Comparison of ENCODE assay signal across 27 mouse cellular contexts in the genomic region with DNA sequence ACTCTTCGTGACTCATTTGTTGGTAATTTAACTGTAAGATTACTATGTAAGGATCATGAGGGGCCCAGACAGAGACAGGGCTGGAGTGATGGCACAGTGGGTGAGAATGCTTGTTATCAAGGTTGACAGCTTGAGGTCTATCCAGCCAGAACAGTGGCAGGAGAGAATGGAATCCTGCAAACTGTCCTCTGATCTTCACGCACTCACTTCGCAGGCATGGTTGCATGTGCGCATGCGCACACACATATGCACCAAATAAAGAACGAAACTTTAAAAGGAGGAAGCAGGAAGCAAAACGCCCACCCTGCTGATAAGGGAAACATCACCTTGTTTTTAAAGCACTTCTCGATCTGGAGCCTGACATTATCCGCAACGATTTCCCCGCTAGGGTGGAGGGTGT. TPM values are rescaled to one million over a fixed set of nuclear protein-coding genes. Genes with fewer than 3 reads are reported as not detected.
DNase-seq lines count a peak whose midpoint lies in the region; TF ChIP-seq lines count a peak whose summit lies in the region.
"Had no signal": no experiment of that assay in that cellular context is flagged by ENCODE, and none has a peak within 500 bp of the region (broad histone marks: within the 10 kb centered on the region; RNA-seq: fewer than 3 reads in every experiment).

No protein-coding gene starts in this region.

- no peak for TF ChIP-seq CTCF in testis, adult 2 months (IDR thresholded peaks at IDR 0.05; ENCODE audit: control insufficient read depth, insufficient read depth, insufficient replicate concordance, low read depth, low read length)
- no peak for TF ChIP-seq CTCF in MEL (IDR thresholded peaks at IDR 0.05 in 2 of 3, conservative IDR thresholded peaks at IDR 0.05 in 1 of 3; ENCODE audit: control insufficient read depth in 1 of 3, insufficient read depth in 1 of 3, low read depth in 2 of 3, low read length in 3 of 3, poor library complexity in 1 of 3, severe bottlenecking in 1 of 3)

- H3K9ac ChIP-seq in MEL (ENCODE audit: control insufficient read depth, low read depth, low read length, poor library complexity, severe bottlenecking), result 0 out of 2 replicates have a peak overlapping the region, but pooled peaks have one; percentile 1
- H3K9ac ChIP-seq: embryonic facial prominence, embryonic 12.5 days; forebrain, embryonic 13.5 days; forebrain, embryonic 15.5 days; forebrain, postnatal 0 days had no signal

- TF ChIP-seq RAD21 in MEL (IDR thresholded peaks at IDR 0.05; ENCODE audit: low read depth, low read length), result no peak

- H3K36me3 ChIP-seq in testis, adult 2 months (ENCODE audit: control insufficient read depth, insufficient read depth, low read length), result no peaks in the 10 kb centered on the region
- H3K36me3 ChIP-seq in MEL (ENCODE audit: control insufficient read depth in 1 of 2, insufficient read depth in 2 of 2, low read length in 2 of 2), result no peaks in the 10 kb centered on the region
- H3K36me3 ChIP-seq: embryonic facial prominence, embryonic 10.5 days; embryonic facial prominence, embryonic 12.5 days; forebrain, embryonic 15.5 days; G1E had no signal

- no peaks in the 10 kb centered on the region for H3K9me3 ChIP-seq in MEL (replicated peaks; ENCODE audit: insufficient read depth, low read length)
- H3K9me3 ChIP-seq: embryonic facial prominence, embryonic 12.5 days; forebrain, embryonic 13.5 days; forebrain, embryonic 15.5 days had no signal

- peak overlapping the region; percentile 30 for H3K4me3 ChIP-seq in testis, adult 2 months (ENCODE audit: control insufficient read depth, low read depth, low read length)
- H3K4me3 ChIP-seq in MEL (ENCODE audit: control insufficient read depth in 1 of 2, insufficient read depth in 1 of 2, low read depth in 2 of 2, low read length in 2 of 2), result peak overlapping the region; percentile 43 to 44
- H3K4me3 ChIP-seq: embryonic facial prominence, embryonic 10.5 days; embryonic facial prominence, embryonic 12.5 days; forebrain, embryonic 13.5 days; forebrain, embryonic 15.5 days had no signal

- no peak for DNase-seq in testis, postnatal 10 days (ENCODE audit: low spot score)
- peak; percentile 73 for DNase-seq in MEL (ENCODE audit: low read depth, low spot score)
- DNase-seq in kidney, postnatal 4 days, result no peak
- DNase-seq in frontal cortex, postnatal 36 days (ENCODE audit: low spot score in 2 of 2), result no peak
- DNase-seq: adrenal gland, adult 8-10 months; adrenal gland, postnatal 14 days; adrenal gland, postnatal 36 days; B cell, adult 2 months; cerebellum, adult 11-12 months; cerebellum, adult 2 months; cerebellum, adult 9-10 months; cerebellum, postnatal 10 days; cerebellum, postnatal 25 days; forebrain, postnatal 0 days had no signal

- TF ChIP-seq POLR2A in testis, adult 2 months (IDR thresholded peaks at IDR 0.05; ENCODE audit: control insufficient read depth, low read depth, low read length), result no peak
- TF ChIP-seq POLR2A in MEL (IDR thresholded peaks at IDR 0.05; ENCODE audit: control insufficient read depth in 1 of 2, insufficient read depth in 1 of 2, low read depth in 1 of 2, low read length in 2 of 2, poor library complexity in 1 of 2), result no peak

- H3K4me1 ChIP-seq in testis, adult 2 months (ENCODE audit: control insufficient read depth, insufficient read depth, low read length), result peaks cover 3% of the 10 kb centered on the region
- H3K4me1 ChIP-seq in MEL (ENCODE audit: control insufficient read depth in 1 of 2, insufficient read depth in 2 of 2, low read length in 2 of 2), result peaks cover 0 to 6% of the 10 kb centered on the region in 2 experiments; a peak in 1 of 4 replicates
- H3K4me1 ChIP-seq: embryonic facial prominence, embryonic 10.5 days; embryonic facial prominence, embryonic 12.5 days; forebrain, embryonic 13.5 days; forebrain, embryonic 15.5 days had no signal

- peak; percentile 13 to 57; a peak in 2 of 4 replicates for TF ChIP-seq EP300 in MEL (IDR thresholded peaks at IDR 0.05; ENCODE audit: low read depth in 1 of 2, low read length in 2 of 2)

- H3K27me3 ChIP-seq in testis, adult 2 months (ENCODE audit: control insufficient read depth, insufficient read depth, low read length), result no peaks in the 10 kb centered on the region
- no peaks in the 10 kb centered on the region for H3K27me3 ChIP-seq in MEL (ENCODE audit: control insufficient read depth in 1 of 2, insufficient read depth in 2 of 2, low read length in 2 of 2)
- H3K27me3 ChIP-seq: CH12.LX; embryonic facial prominence, embryonic 12.5 days; forebrain, embryonic 13.5 days; forebrain, embryonic 15.5 days had no signal

- no peaks in the 10 kb centered on the region for H3K79me2 ChIP-seq in MEL (ENCODE audit: control insufficient read depth, insufficient read depth, low read length, poor library complexity)

- no peak overlapping the region for H3K27ac ChIP-seq in testis, adult 2 months (ENCODE audit: control insufficient read depth, insufficient read depth, low read depth, low read length)
- H3K27ac ChIP-seq in MEL (ENCODE audit: control insufficient read depth, low read depth, low read length), result peak overlapping the region; percentile 49
- H3K27ac ChIP-seq: embryonic facial prominence, embryonic 10.5 days; embryonic facial prominence, embryonic 12.5 days; forebrain, embryonic 13.5 days; forebrain, embryonic 15.5 days had no signal

TF ChIP-seq in MEL, 35 proteins besides CTCF, POLR2A, EP300 and RAD21:
- no peak for TF ChIP-seq MYB (IDR thresholded peaks at IDR 0.05; ENCODE audit: low read depth, low read length)
- no peak for TF ChIP-seq CHD1 (IDR thresholded peaks at IDR 0.05; ENCODE audit: low read depth, low read length)
- peak; percentile 25 for TF ChIP-seq GATA1 (IDR thresholded peaks at IDR 0.05; ENCODE audit: low read depth, low read length)
- TF ChIP-seq USF1 (IDR thresholded peaks at IDR 0.05; ENCODE audit: low read depth, low read length), result no peak
- peak; percentile 46; the same call in 1 of the 2 replicates for TF ChIP-seq SIN3A (IDR thresholded peaks at IDR 0.05; ENCODE audit: low read length)
- TF ChIP-seq POLR2AphosphoS2 (IDR thresholded peaks at IDR 0.05; ENCODE audit: low read length), result no peak
- TF ChIP-seq ETS1 (IDR thresholded peaks at IDR 0.05; ENCODE audit: low read depth, low read length), result no peak
- no peak for TF ChIP-seq BHLHE40 (IDR thresholded peaks at IDR 0.05; ENCODE audit: borderline replicate concordance, low read depth, low read length)
- TF ChIP-seq MAZ (IDR thresholded peaks at IDR 0.05; ENCODE audit: low read depth, low read length), result no peak
- no peak for TF ChIP-seq ZC3H11A (IDR thresholded peaks at IDR 0.05; ENCODE audit: low read depth, low read length)
- no peak for TF ChIP-seq JUND (IDR thresholded peaks at IDR 0.05; ENCODE audit: low read depth, low read length)
- TF ChIP-seq NRF1 (IDR thresholded peaks at IDR 0.05; ENCODE audit: insufficient read depth, low read depth, low read length, poor library complexity, severe bottlenecking), result peak; percentile 65
- TF ChIP-seq MXI1 (IDR thresholded peaks at IDR 0.05; ENCODE audit: low read depth, low read length), result no peak
- no peak for TF ChIP-seq ZMIZ1 (IDR thresholded peaks at IDR 0.05; ENCODE audit: low read depth, low read length)
- TF ChIP-seq POLR2AphosphoS5 (IDR thresholded peaks at IDR 0.05; ENCODE audit: borderline replicate concordance, low read depth, low read length), result no peak
- TF ChIP-seq TAL1 (IDR thresholded peaks at IDR 0.05; ENCODE audit: low read length), result peak; percentile 51; the same call in 1 of the 2 replicates
- no peak for TF ChIP-seq MAFK (IDR thresholded peaks at IDR 0.05; ENCODE audit: borderline replicate concordance, low read depth, low read length)
- no peak for TF ChIP-seq TCF12 (IDR thresholded peaks at IDR 0.05; ENCODE audit: low read depth, low read length)
- TF ChIP-seq UBTF (IDR thresholded peaks at IDR 0.05; ENCODE audit: borderline replicate concordance, insufficient read depth, low read depth, low read length), result no peak
- no peak for TF ChIP-seq USF2 (IDR thresholded peaks at IDR 0.05; ENCODE audit: borderline replicate concordance in 1 of 2, insufficient read depth in 1 of 2, low read depth in 1 of 2, low read length in 2 of 2)
- TF ChIP-seq MAX (IDR thresholded peaks at IDR 0.05; ENCODE audit: low read length), result no peak; the same call in 1 of the 2 replicates
- no peak for TF ChIP-seq MYC (IDR thresholded peaks at IDR 0.05; ENCODE audit: low read depth, low read length)
- TF ChIP-seq ZKSCAN1 (IDR thresholded peaks at IDR 0.05; ENCODE audit: low read depth, low read length), result no peak
- TF ChIP-seq HCFC1 (IDR thresholded peaks at IDR 0.05; ENCODE audit: low read depth, low read length), result 0 out of 2 replicates have a peak, but pooled peaks have one; percentile 22

RNA-seq across cellular contexts. Expression of gene A2ml1, which starts 14.8 kb away (rescaled TPM):
- polyA plus RNA-seq in testis, adult 2 months (2012; rRNA removed), result 0.17 and 0.87 TPM in 2 replicates
- total RNA-seq in MEL (2012; rRNA removed), result 0.08 and 0.10 TPM in 2 replicates
- under 1 TPM in 1 of 2 experiments, not detected in 1; 0.25 TPM for polyA plus RNA-seq in MEL (2012; ENCODE audit: insufficient read depth in 1 of 2, insufficient read length in 2 of 2, low read depth in 1 of 2, low replicate concordance in 2 of 2, missing spikeins in 1 of 2)
- total RNA-seq: adrenal gland, adult 18-20 months; adrenal gland, adult 8-10 months; adrenal gland, postnatal 36 days; CH12.LX had no signal
- polyA plus RNA-seq: CD4-positive, CD25-positive, alpha-beta regulatory T cell, adult 4 months; embryonic facial prominence, embryonic 10.5 days; forebrain, embryonic 11.5 days; G1E had no signal

RNA-seq across cellular contexts. Expression of gene Pzp, which starts 40.1 kb away (rescaled TPM):
- 0.45 and 2.0 TPM in 2 replicates for polyA plus RNA-seq in testis, adult 2 months (2012; rRNA removed)
- total RNA-seq in MEL (2012; rRNA removed), result not detected in 2 replicates
- not detected for polyA plus RNA-seq in MEL (2012; ENCODE audit: insufficient read depth in 1 of 2, insufficient read length in 2 of 2, low read depth in 1 of 2, low replicate concordance in 2 of 2, missing spikeins in 1 of 2)
- total RNA-seq: CH12.LX; forebrain, postnatal 0 days had no signal
- polyA plus RNA-seq: cerebellum, adult 2 months; cortical plate, adult 2 months; embryonic facial prominence, embryonic 10.5 days; embryonic facial prominence, embryonic 12.5 days; forebrain, embryonic 13.5 days; forebrain, embryonic 15.5 days; forebrain, postnatal 0 days; G1E had no signal

RNA-seq across cellular contexts. Expression of gene Klrb1a, which starts 56.7 kb away (rescaled TPM):
- polyA plus RNA-seq in testis, adult 2 months (2012; rRNA removed), result 0.19 TPM in 1 of 2 replicates, not detected in the other
- not detected in 2 replicates for total RNA-seq in MEL (2012; rRNA removed)
- polyA plus RNA-seq in MEL (2012; ENCODE audit: insufficient read depth in 1 of 2, insufficient read length in 2 of 2, low read depth in 1 of 2, low replicate concordance in 2 of 2, missing spikeins in 1 of 2), result not detected
- total RNA-seq: adrenal gland, adult 18-20 months; adrenal gland, adult 8-10 months; adrenal gland, postnatal 14 days; adrenal gland, postnatal 36 days; CH12.LX; forebrain, postnatal 0 days had no signal
- polyA plus RNA-seq: CD4-positive, CD25-positive, alpha-beta regulatory T cell, adult 4 months; cerebellum, adult 2 months; cortical plate, adult 2 months; embryonic facial prominence, embryonic 10.5 days; embryonic facial prominence, embryonic 12.5 days; embryonic facial prominence, embryonic 14.5 days; forebrain, embryonic 11.5 days; forebrain, embryonic 13.5 days; forebrain, embryonic 15.5 days; forebrain, postnatal 0 days; G1E; Patski had no signal
